Mouse (Mus musculus) limb, embryonic 14.5 days (tissue): ENCODE results near the gene Ptprn. TPM values are rescaled to one million over a fixed set of nuclear protein-coding genes. Genes with fewer than 3 reads are reported as not detected.
A peak's percentile ranks its signal among the peaks of the same experiment; 100 is the strongest.

Source experiments
- ATAC-seq: fragments of 200-750 bp; cut with Nextera tagmentation; 2 replicates; pipeline ENCODE4 v1.8.0; 2017; ENCODE audit warnings: low read depth, moderate number of reproducible peaks, moderate TSS enrichment; ENCODE audit not compliant: low FRiP score
- DNase-seq: peaks from one replicate; pipeline ENCODE4 v3.0.0-alpha.2; 2015; ENCODE audit warnings: low spot score
- H3K27ac ChIP-seq: fragments of 300-500 bp; sonication (generic); replicated peaks from 2 replicates; pipeline ENCODE4 v1.5.1; 2014; ENCODE audit warnings: low read depth, mild to moderate bottlenecking, low read length, moderate library complexity, mixed read lengths
- H3K27me3 ChIP-seq: fragments of 300-500 bp; sonication (generic); 2 replicates; pipeline ENCODE4 v1.6.1; 2014; ENCODE audit warnings: low read length, mixed read lengths; ENCODE audit not compliant: control insufficient read depth, insufficient read depth
- H3K36me3 ChIP-seq: fragments of 300-500 bp; sonication (generic); 2 replicates; pipeline ENCODE4 v1.6.1; 2014; ENCODE audit warnings: mild to moderate bottlenecking, low read length, moderate library complexity, mixed read lengths; ENCODE audit not compliant: control insufficient read depth, insufficient read depth
- H3K4me1 ChIP-seq: fragments of 300-500 bp; sonication (generic); 2 replicates; pipeline ENCODE4 v1.6.1; 2014; ENCODE audit warnings: antibody characterized with exemption, low read length, mixed read lengths; ENCODE audit not compliant: control insufficient read depth, insufficient read depth
- H3K4me2 ChIP-seq: fragments of 300-500 bp; sonication (generic); replicated peaks from 2 replicates; pipeline ENCODE4 v1.6.1; 2014; ENCODE audit warnings: low read depth, mild to moderate bottlenecking, low read length, moderate library complexity; ENCODE audit not compliant: severe bottlenecking
- H3K4me3 ChIP-seq: fragments of 300-500 bp; sonication (generic); replicated peaks from 2 replicates; pipeline ENCODE4 v1.5.1; 2014; ENCODE audit warnings: low read length
- H3K9ac ChIP-seq: fragments of 300-500 bp; sonication (generic); 2 replicates; pipeline ENCODE4 v1.6.1; 2014; ENCODE audit warnings: mild to moderate bottlenecking, low read depth, low read length, moderate library complexity; ENCODE audit not compliant: severe bottlenecking
- H3K9me3 ChIP-seq: fragments of 300-500 bp; sonication (generic); 2 replicates; pipeline ENCODE4 v1.6.1; 2016; ENCODE audit warnings: low read length; ENCODE audit not compliant: control insufficient read depth
- POLR2A ChIP-seq: fragments of 200-500 bp; IDR thresholded peaks from 2 replicates; pipeline ENCODE4 v1.8.0; 2012; ENCODE audit warnings: inconsistent platforms, mild to moderate bottlenecking, moderate library complexity, borderline replicate concordance; ENCODE audit not compliant: insufficient read depth, insufficient read length; ENCODE audit errors: extremely low read depth
- WGBS: fragments of 180-500 bp; shearing (Covaris S2); extraction: QIAGEN DNeasy Blood & Tissue Kit; methylation state at CpG from one replicate; pipeline ENCODE4 v1.1.7; 2014; 5-methylcytosine and 5-hydroxymethylcytosine counted together
- polyA plus RNA-seq, 2 experiments: library from polyadenylated mRNA; depleted of rRNA in 1 of 2; stranded (reverse) in 1 of 2; unstranded in 1 of 2; fragments of >200 nt; fragmentation: Nextera tagmentation in 1 of 2; extraction: Ambion mirVana in 1 of 2; gene quantifications; 2 replicates each; pipeline versions ENCODE4 v1.2.1 to v1.2.3; 2012 to 2014

The Ptprn gene
- polyA plus RNA-seq, 2 experiments = 0.44 to 0.54 TPM

GRCm38 (mm10) chr1:75223532-75223931 lies 40.8 kb downstream of the Ptprn start:
- Histone ChIP-seq H3K27me3 (peaks cover 21% of the 10 kb centered on the region), H3K27ac (no peak overlapping the region), H3K36me3 (no peaks in the 10 kb centered on the region), H3K9ac (no peak overlapping the region), H3K4me3 (no peak overlapping the region), H3K4me1 (peaks cover 8% of the 10 kb centered on the region; the same call in 1 of the 2 replicates), H3K9me3 (no peaks in the 10 kb centered on the region), H3K4me2 (no peak overlapping the region)
- ATAC-seq = no peak
- WGBS = 63% methylated on average over 6 of the region's 6 CpGs
- TF ChIP-seq POLR2A = no peak
- no peak for DNase-seq

GRCm38 (mm10) chr1:75222926-75223325 lies 41.4 kb downstream of the Ptprn start:
- no peak for ATAC-seq
- WGBS = 75% methylated on average over 6 of the region's 6 CpGs
- Histone ChIP-seq H3K4me2 (no peak overlapping the region), H3K9me3 (no peaks in the 10 kb centered on the region), H3K4me1 (peaks cover 13% of the 10 kb centered on the region), H3K27ac (no peak overlapping the region), H3K4me3 (no peak overlapping the region), H3K9ac (no peak overlapping the region), H3K36me3 (no peaks in the 10 kb centered on the region), H3K27me3 (peaks cover 27% of the 10 kb centered on the region)
- no peak for TF ChIP-seq POLR2A
- no peak for DNase-seq

GRCm38 (mm10) chr1:75221538-75221937 lies 42.8 kb downstream of the Ptprn start:
- Histone ChIP-seq H3K4me2 (no peak overlapping the region), H3K9ac (no peak overlapping the region), H3K4me1 (peaks cover 13% of the 10 kb centered on the region), H3K9me3 (no peaks in the 10 kb centered on the region), H3K4me3 (no peak overlapping the region), H3K27ac (no peak overlapping the region), H3K27me3 (peaks cover 32% of the 10 kb centered on the region), H3K36me3 (no peaks in the 10 kb centered on the region)
- DNase-seq (no peak), ATAC-seq (no peak)
- no peak for TF ChIP-seq POLR2A
- 58% methylated on average over 3 of the region's 3 CpGs for WGBS

- WGBS = under 1% methylated on average over 26 of the region's 34 CpGs
- ATAC-seq (peak; percentile 39; the same call in 1 of the 2 replicates), DNase-seq (no peak)
These were observed 44.8 kb downstream of the Ptprn start, which contains the start of gene Tuba4a for GRCm38 (mm10) chr1:75219531-75219930. Gene Tuba4a, minus strand, starts transcription at chr1:75219865.

DNA sequence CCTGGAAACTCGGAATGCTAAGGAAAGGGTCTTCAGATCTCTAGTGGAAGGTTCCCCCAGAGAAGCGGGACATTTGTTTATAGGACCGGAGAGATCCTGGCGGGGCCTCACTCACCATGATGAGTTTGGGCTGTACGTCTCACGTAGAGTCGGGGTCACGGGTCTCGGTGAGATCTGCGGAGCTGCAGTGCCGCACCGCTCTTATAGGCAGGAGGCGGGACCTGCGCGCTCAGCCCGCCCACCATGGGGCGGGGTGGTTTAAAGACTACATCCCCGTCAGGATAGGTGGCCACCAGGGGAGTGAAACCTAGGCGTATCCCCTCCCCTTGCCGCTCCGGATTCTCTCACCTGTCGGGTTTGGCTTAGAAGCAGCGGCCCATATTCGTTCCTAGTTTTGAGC lies 45.2 kb downstream of the Ptprn start:
- peak overlapping the region; percentile 53 for H3K4me3 ChIP-seq
- peaks cover 13% of the 10 kb centered on the region for H3K4me1 ChIP-seq
- H3K9me3 ChIP-seq = no peaks in the 10 kb centered on the region
- peak; percentile 72 for DNase-seq
- ATAC-seq = peak; percentile 88
- peaks cover 32% of the 10 kb centered on the region for H3K27me3 ChIP-seq
- WGBS = 0% methylated on average over 24 of the region's 24 CpGs
- peak; percentile 41; the same call in 1 of the 2 replicates for TF ChIP-seq POLR2A
- peak overlapping the region; percentile 47; the same call in 1 of the 2 replicates for H3K9ac ChIP-seq
- H3K27ac ChIP-seq = no peak overlapping the region
- H3K36me3 ChIP-seq = peaks cover 19% of the 10 kb centered on the region
- H3K4me2 ChIP-seq = peak overlapping the region; percentile 99

More at GRCm38 (mm10) chr1:75219531-75219930, 44.8 kb downstream of the Ptprn start, which contains the start of gene Tuba4a:
- H3K4me3 ChIP-seq = peak within 1 kb of the TSS; percentile 53
- H3K9me3 ChIP-seq = no peaks in the 10 kb centered on the region
- no peak within 1 kb of the TSS for H3K27ac ChIP-seq
- H3K4me1 ChIP-seq = peaks cover 13% of the 10 kb centered on the region
- no peak for TF ChIP-seq POLR2A
- peaks cover 14% of the 10 kb centered on the region for H3K36me3 ChIP-seq
- peak within 1 kb of the TSS; percentile 47 for H3K9ac ChIP-seq
- H3K27me3 ChIP-seq = peaks cover 32% of the 10 kb centered on the region
- peak within 1 kb of the TSS; percentile 99 for H3K4me2 ChIP-seq
